ENCODE assay signal across 7 mouse cellular contexts in the genomic region with DNA sequence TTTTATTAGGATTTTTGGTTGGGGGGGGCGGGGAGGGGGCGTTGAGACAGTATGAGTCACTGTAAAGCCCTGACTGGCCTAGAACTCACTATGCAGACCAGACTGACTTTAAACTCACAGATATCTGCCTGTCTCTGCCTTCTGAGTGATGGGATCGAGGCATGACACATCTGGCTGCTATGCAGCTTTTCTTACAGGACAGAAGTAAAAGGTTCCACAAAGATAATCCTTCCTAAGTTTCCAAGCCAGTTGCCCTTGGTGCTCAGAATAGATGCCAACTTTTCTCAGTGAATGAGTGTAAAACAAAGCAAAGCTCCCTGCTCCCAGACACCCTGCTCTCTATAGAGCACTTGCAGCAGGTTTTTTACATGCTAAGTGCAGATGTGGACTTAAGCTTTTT.
"Had no signal": no experiment of that assay in that cellular context is flagged by ENCODE, and none has a peak within 500 bp of the region (broad histone marks: within the 10 kb centered on the region; RNA-seq: fewer than 3 reads in every experiment).

No protein-coding gene starts in this region.

- DNase-seq: lung, adult 18-20 months; lung, embryonic 14.5 days; lung, postnatal 10 days; lung, postnatal 36 days; right cerebral cortex, postnatal 14 days; thymus, adult 2 months; thymus, postnatal 25 days had no signal
